Mouse (Mus musculus) midbrain, embryonic 12.5 days (tissue): ENCODE data around the gene Klf9. TPM values are rescaled to one million over a fixed set of nuclear protein-coding genes. Genes with fewer than 3 reads are reported as not detected.

Source experiments
- ATAC-seq: fragments of 200-750 bp; cut with Nextera tagmentation; 2 replicates; pipeline ENCODE4 v1.8.0; 2017; ENCODE audit warnings: low read depth, moderate TSS enrichment, moderate library complexity; ENCODE audit not compliant: low FRiP score
- H3K27ac ChIP-seq: fragments of 300-500 bp; sonication (generic); replicated peaks from 2 replicates; pipeline ENCODE4 v1.5.1; 2016; ENCODE audit warnings: mild to moderate bottlenecking
- H3K27me3 ChIP-seq: fragments of 300-500 bp; sonication (generic); 2 replicates; pipeline ENCODE4 v1.6.1; 2016; ENCODE audit warnings: mild to moderate bottlenecking
- H3K36me3 ChIP-seq: fragments of 300-500 bp; sonication (generic); 2 replicates; pipeline ENCODE4 v1.6.1; 2016
- H3K4me1 ChIP-seq: fragments of 300-500 bp; sonication (generic); 2 replicates; pipeline ENCODE4 v1.6.1; 2016
- H3K4me2 ChIP-seq: fragments of 300-500 bp; sonication (generic); replicated peaks from 2 replicates; pipeline ENCODE4 v1.6.1; 2016; ENCODE audit warnings: mild to moderate bottlenecking, moderate library complexity
- H3K4me3 ChIP-seq: fragments of 300-500 bp; sonication (generic); 2 replicates; pipeline ENCODE4 v1.5.1; 2016; ENCODE audit warnings: mild to moderate bottlenecking
- H3K9ac ChIP-seq: fragments of 300-500 bp; sonication (generic); replicated peaks from 2 replicates; pipeline ENCODE4 v1.6.1; 2016; ENCODE audit warnings: mild to moderate bottlenecking, moderate library complexity
- H3K9me3 ChIP-seq: fragments of 300-500 bp; sonication (generic); 2 replicates; pipeline ENCODE4 v1.6.1; 2016; ENCODE audit warnings: mild to moderate bottlenecking
- WGBS: fragments of 180-500 bp; shearing (Covaris S2); methylation state at CpG from one replicate; pipeline ENCODE4 v1.1.7; 2016; 5-methylcytosine and 5-hydroxymethylcytosine counted together
- polyA plus RNA-seq: library from polyadenylated mRNA; unstranded; fragments of >200 nt; fragmentation: Nextera tagmentation; extraction: Ambion mirVana; gene quantifications from 2 replicates; pipeline ENCODE4 v1.2.1, GENCODE M21; 2016

Klf9 gene
- polyA plus RNA-seq, 1 experiment from 2014 or later: 1.1 TPM

GRCm38 (mm10) chr19:23132720-23133426 lies 8.2 kb upstream of the Klf9 start:
- H3K9ac ChIP-seq: no peak overlapping the region
- no peak overlapping the region for H3K27ac ChIP-seq
- no peak overlapping the region for H3K4me2 ChIP-seq
- 25% methylated on average over 7 of the region's 7 CpGs for WGBS
- peaks cover 67% of the 10 kb centered on the region for H3K27me3 ChIP-seq
- H3K36me3 ChIP-seq: no peaks in the 10 kb centered on the region
- peaks cover 38% of the 10 kb centered on the region for H3K4me1 ChIP-seq
- no peak overlapping the region for H3K4me3 ChIP-seq
- H3K9me3 ChIP-seq: no peaks in the 10 kb centered on the region
- ATAC-seq: no peak

- Histone ChIP-seq H3K36me3 (no peaks in the 10 kb centered on the region), H3K27ac (no peak overlapping the region), H3K4me1 (peaks cover 38% of the 10 kb centered on the region), H3K9me3 (no peaks in the 10 kb centered on the region), H3K9ac (no peak overlapping the region), H3K27me3 (peaks cover 72% of the 10 kb centered on the region), H3K4me2 (peak overlapping the region; percentile 82), H3K4me3 (peak overlapping the region; percentile 43; the same call in 1 of the 2 replicates)
- WGBS: 3% methylated on average over 9 of the region's 9 CpGs
- ATAC-seq: peak; percentile 16; the same call in 1 of the 2 replicates
These were observed 7.5 kb upstream of the Klf9 start for GRCm38 (mm10) chr19:23133427-23134094.

GRCm38 (mm10) chr19:23134095-23134440 lies 7.0 kb upstream of the Klf9 start:
- no peaks in the 10 kb centered on the region for H3K36me3 ChIP-seq
- no peaks in the 10 kb centered on the region for H3K9me3 ChIP-seq
- peaks cover 38% of the 10 kb centered on the region for H3K4me1 ChIP-seq
- no peak overlapping the region for H3K27ac ChIP-seq
- peak overlapping the region; percentile 43 for H3K4me3 ChIP-seq
- peak overlapping the region; percentile 82 for H3K4me2 ChIP-seq
- peaks cover 72% of the 10 kb centered on the region for H3K27me3 ChIP-seq
- under 1% methylated on average over 14 of the region's 14 CpGs for WGBS
- ATAC-seq: peak; percentile 6; the same call in 1 of the 2 replicates
- H3K9ac ChIP-seq: no peak overlapping the region

- H3K9ac ChIP-seq: peak overlapping the region; percentile 53
- under 1% methylated on average over 46 of the region's 47 CpGs for WGBS
- no peaks in the 10 kb centered on the region for H3K9me3 ChIP-seq
- H3K27ac ChIP-seq: no peak overlapping the region
- H3K4me3 ChIP-seq: peak overlapping the region; percentile 43
- H3K4me1 ChIP-seq: peaks cover 38% of the 10 kb centered on the region
- H3K27me3 ChIP-seq: peaks cover 72% of the 10 kb centered on the region
- ATAC-seq: peak; percentile 41
- no peaks in the 10 kb centered on the region for H3K36me3 ChIP-seq
- H3K4me2 ChIP-seq: peak overlapping the region; percentile 82
These were observed 6.4 kb upstream of the Klf9 start for GRCm38 (mm10) chr19:23134441-23135301.

GRCm38 (mm10) chr19:23135349-23136201 lies 5.5 kb upstream of the Klf9 start:
- Histone ChIP-seq H3K9ac (peak overlapping the region; percentile 53), H3K4me3 (peak overlapping the region; percentile 43), H3K36me3 (no peaks in the 10 kb centered on the region), H3K9me3 (no peaks in the 10 kb centered on the region), H3K4me2 (peak overlapping the region; percentile 82), H3K27me3 (peaks cover 69% of the 10 kb centered on the region), H3K27ac (no peak overlapping the region), H3K4me1 (peaks cover 38% of the 10 kb centered on the region)
- ATAC-seq: peak; percentile 70
- WGBS: 2% methylated on average over 55 of the region's 55 CpGs

- Histone ChIP-seq H3K27ac (no peak overlapping the region; the same call in 1 of the 2 replicates), H3K36me3 (no peaks in the 10 kb centered on the region), H3K27me3 (peaks cover 68% of the 10 kb centered on the region), H3K4me2 (peak overlapping the region; percentile 82), H3K9ac (peak overlapping the region; percentile 53; the same call in 1 of the 2 replicates), H3K4me1 (peaks cover 38% of the 10 kb centered on the region), H3K4me3 (peak overlapping the region; percentile 43), H3K9me3 (no peaks in the 10 kb centered on the region)
- WGBS: under 1% methylated on average over 27 of the region's 27 CpGs
- peak; percentile 3; the same call in 1 of the 2 replicates for ATAC-seq
These were observed 4.7 kb upstream of the Klf9 start for GRCm38 (mm10) chr19:23136202-23136850.

GRCm38 (mm10) chr19:23137295-23137694 lies 3.7 kb upstream of the Klf9 start:
- Histone ChIP-seq H3K27ac (no peak overlapping the region), H3K9ac (no peak overlapping the region), H3K4me2 (no peak overlapping the region), H3K27me3 (peaks cover 69% of the 10 kb centered on the region), H3K4me3 (no peak overlapping the region), H3K9me3 (no peaks in the 10 kb centered on the region), H3K36me3 (no peaks in the 10 kb centered on the region), H3K4me1 (peaks cover 47% of the 10 kb centered on the region)
- WGBS: 38% methylated on average over 2 of the region's 2 CpGs
- no peak for ATAC-seq

- no peak for ATAC-seq
- Histone ChIP-seq H3K4me1 (peaks cover 30% of the 10 kb centered on the region), H3K4me2 (peak overlapping the region; percentile 75), H3K27me3 (peaks cover 70% of the 10 kb centered on the region), H3K4me3 (peak overlapping the region; percentile 50), H3K9ac (no peak overlapping the region), H3K36me3 (no peaks in the 10 kb centered on the region), H3K9me3 (no peaks in the 10 kb centered on the region), H3K27ac (no peak overlapping the region)
- 47% methylated on average over 12 of the region's 12 CpGs for WGBS
These were observed 1.1 kb upstream of the Klf9 start for GRCm38 (mm10) chr19:23139756-23140470.

GRCm38 (mm10) chr19:23141391-23142281 lies 610 bp downstream of the Klf9 start:
- Histone ChIP-seq H3K9me3 (no peaks in the 10 kb centered on the region), H3K36me3 (no peaks in the 10 kb centered on the region), H3K4me2 (peak overlapping the region; percentile 75), H3K4me1 (peaks cover 14% of the 10 kb centered on the region), H3K4me3 (peak overlapping the region; percentile 50), H3K27ac (no peak overlapping the region), H3K9ac (peak overlapping the region; percentile 35), H3K27me3 (peaks cover 55% of the 10 kb centered on the region)
- WGBS: under 1% methylated on average over 87 of the region's 94 CpGs
- peak; percentile 21 for ATAC-seq
